Mouse (Mus musculus): ENCODE data around the gene Morc4.

Morc4 gene

GRCm38 (mm10) chrX:139870938-139871791 lies at the start of gene Morc4:
Morc4 (minus strand) TSS chrX:139871677.
- peak; percentile 61 for DNase-seq

DNA sequence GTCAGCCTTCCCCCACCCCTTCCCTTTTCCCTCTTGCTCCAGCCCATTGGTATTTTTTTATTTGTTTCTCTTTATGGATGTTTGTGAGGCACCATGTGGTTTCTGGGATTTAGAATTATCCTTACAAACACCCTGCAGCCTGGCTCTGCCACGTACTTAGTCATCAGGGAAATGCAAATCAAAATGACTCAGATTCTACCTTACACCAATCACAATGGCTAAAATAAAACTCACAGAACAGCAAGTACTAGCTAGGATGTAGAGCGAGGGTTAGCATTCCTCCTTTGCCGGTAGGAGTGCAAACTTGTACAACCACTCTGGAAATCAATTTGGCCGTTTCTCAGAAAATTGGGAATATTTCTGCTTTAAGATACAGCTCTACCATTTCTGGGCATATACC lies 49.1 kb upstream of the Morc4 start:
- DNase-seq: no peak

- DNase-seq: no peak
Observed at GRCm38 (mm10) chrX:139891387-139891786, 19.9 kb upstream of the Morc4 start.

DNA sequence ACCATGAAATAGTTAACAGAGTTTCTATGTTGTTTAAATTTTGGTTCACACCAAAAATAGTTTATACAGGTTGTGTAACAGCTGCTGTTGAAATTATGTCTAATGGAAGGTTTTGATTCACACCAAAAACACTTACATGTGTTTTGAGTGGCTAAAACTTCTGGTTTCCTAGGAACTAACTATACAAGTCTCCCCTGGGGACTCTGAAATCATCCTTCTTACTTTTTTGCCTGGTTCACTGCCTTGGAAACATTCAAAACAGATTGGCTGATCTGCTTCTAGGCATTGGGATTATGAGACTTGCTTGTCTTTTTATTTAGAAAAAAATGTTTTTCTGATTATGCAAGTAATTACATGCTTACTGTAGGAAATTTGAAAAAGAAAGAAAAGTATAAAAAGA lies 11.7 kb upstream of the Morc4 start:
- no peak for DNase-seq

GRCm38 (mm10) chrX:139877936-139878335 lies 6.5 kb upstream of the Morc4 start:
- no peak for DNase-seq

DNA sequence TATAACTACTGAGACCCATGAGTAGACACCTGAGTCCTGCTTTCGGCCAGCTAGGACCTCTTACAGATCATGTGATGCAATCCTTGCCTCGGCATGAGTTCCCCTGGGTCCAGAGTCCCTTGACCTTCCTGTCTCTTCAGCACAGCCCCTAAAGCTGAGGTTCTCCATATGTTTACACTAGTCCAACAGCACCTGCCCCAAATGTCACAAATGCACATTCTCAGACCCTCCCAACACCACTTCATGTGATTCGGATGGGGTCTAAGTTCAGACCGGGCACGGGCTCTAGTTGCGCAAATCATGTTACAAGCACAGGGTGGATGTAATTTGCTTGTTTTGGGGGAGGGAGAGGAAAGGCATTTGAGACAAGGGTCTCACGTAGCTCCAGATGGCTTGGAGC lies 5.6 kb upstream of the Morc4 start:
- peak; percentile 4 for DNase-seq

- DNase-seq: peak; percentile 51
Observed at GRCm38 (mm10) chrX:139870300-139870711, 1.2 kb downstream of the Morc4 start.

DNA sequence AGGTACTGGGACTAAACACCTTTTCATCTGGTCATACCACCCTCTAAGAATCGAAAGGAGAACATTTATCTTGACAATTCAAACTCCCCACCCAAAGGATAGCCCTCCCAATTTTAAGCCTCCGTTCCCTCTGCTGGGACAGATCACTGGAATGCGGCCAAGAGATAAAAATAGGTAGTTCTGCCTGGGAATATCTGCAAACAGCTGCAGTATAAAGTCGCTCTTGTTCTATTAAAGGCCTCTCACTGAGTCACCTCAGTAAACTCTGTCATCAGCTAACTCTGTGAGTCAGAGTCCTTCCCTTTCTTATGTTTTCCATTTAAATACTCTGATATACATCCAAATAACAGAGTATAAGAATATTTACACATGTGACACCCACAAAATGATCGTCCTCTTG lies 12.1 kb downstream of the Morc4 start:
- no peak for DNase-seq

GRCm38 (mm10) chrX:139854795-139855194 lies 16.7 kb downstream of the Morc4 start:
- no peak for DNase-seq

GRCm38 (mm10) chrX:139841091-139841490 lies 30.4 kb downstream of the Morc4 start:
- DNase-seq: no peak

DNA sequence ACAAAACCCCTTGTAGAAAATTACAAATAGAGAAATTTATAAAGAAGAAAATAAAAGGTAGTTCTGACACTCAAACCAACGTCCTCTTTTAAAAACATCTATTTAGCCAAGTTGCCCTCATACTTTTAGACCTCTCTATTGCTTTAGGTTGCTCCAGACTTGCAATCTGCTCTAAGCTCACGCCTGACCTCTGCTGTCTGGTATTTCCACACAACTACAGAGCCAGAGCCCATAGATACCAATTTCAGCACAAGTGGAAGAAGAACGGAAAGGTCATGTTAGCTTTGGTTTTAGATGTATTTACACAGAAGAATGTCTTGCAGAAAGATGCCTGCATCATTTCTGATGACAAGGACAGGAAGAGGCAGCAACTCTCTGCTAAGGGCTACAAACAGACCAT lies 32.4 kb downstream of the Morc4 start:
- DNase-seq: no peak

DNA sequence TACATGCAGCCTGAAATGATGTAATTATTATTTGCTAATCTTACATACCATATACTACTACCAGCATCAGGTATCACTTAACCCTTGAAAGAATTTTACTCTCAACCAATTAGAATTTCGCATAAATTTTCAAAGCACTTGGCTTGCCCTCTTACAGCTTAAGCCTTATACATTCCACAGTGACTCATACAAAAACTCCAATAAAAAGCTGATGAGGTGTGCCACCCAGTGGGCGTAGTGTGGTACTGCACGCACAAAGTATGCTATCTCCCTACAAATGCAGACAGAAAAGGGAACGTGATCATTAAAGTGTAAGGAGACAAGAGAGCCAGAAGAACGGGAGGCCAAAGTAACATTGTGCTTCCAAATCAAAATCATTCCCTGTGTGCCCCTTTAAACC lies 39.0 kb downstream of the Morc4 start:
- DNase-seq: peak; percentile 47

DNA sequence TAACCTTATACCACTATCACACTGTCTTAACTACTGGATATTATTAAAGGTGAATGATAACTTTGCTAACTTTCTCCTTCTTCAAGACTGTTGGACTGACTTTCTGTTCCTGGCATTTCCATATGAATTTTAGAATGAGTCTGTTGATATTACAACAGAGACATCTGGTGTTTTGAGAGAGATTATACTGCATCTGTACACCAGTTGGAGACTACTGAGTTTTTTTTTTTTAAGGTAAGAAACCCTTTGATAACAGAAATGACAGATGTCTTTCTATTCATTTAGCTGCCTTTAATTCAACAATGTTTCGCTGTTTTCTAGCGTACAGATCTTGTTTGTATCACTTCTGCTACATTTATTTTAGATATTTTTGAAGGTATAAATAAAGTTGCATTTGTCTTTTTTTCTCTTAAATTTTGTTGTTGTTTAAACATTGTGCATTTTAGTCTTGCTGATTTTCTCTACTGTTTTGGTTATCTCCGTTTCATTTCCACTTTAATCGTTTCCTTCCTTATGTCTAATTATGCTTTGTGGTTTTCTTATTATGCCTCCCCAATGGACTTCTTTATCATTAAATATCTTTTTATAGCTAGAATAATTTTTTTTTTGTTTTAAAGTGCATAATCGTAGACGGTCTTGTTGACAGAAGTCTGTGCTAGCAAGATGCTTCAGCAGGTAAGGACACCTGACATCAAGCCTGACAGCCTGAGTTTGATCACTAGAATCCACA lies 42.9 kb downstream of the Morc4 start:
- DNase-seq: no peak

- DNase-seq: no peak
Observed at GRCm38 (mm10) chrX:139826926-139827325, 44.6 kb downstream of the Morc4 start.

DNA sequence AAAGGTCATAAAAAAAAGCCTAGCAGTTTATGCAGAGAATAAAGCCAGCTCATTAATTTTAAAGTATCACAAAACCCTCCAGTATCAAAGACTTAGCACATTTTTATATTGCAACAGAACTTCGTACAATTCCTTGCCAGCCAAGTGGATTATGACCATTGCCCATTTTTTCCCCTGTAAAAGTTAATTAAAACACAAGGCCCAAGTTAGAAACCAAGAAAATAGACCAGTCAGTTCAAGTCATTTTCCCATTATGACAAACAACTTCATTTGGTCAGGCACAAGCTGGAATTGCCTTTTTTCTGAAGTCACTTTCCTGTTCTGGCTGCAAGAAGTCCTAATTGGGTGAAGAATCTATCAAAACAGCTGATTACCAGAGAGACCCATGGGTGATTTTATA lies 46.1 kb downstream of the Morc4 start:
- DNase-seq: no peak

DNA sequence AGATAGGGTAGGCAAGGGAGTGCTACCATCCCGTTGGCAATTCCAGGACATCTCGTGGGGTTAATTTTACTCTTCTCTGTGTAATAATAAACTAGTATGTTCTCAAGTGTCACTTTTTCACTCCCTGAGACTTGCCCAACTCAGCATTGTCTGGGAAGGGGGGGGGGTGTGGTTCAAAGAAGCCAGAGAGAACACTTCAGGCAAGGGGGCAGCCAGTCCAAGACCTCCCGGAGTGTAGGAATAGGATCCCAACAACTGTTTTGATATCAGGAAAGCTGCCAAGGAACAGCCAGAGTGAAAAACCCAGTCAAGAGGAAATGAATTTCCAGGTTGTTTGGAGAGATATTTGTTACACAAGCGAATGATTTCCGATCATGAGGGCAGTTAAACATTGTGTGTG lies 56.3 kb downstream of the Morc4 start:
- no peak for DNase-seq

DNA sequence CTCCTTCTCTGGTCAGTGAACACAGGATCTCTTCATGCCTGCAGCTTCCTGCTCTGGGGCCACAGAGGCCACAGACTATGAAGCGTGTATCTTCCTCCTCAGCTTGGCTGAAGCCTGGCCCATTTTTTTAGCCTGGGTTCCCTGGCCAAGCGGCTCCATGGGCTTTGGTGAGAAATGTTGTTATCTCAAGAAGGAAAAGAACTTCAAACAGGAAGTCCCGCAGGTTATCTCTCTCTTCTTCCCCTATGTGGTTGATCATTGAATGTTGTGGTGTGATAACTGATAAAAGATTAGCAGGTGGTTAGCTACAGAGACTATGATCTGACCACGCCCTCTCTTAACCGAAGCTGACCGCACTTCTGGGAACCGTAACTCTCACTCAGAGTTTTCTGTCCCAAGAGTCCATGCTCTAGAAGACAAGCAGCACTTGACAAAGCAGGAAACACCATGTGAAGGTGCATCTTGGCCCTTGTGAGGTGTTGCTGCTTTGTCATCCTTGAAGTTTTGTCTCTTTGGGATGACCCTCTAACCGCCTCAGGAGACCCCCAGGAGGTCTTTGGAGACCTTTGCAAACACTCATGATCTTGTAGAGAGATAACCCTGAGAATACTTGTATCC lies 57.4 kb downstream of the Morc4 start:
- peak; percentile 48 for DNase-seq

DNA sequence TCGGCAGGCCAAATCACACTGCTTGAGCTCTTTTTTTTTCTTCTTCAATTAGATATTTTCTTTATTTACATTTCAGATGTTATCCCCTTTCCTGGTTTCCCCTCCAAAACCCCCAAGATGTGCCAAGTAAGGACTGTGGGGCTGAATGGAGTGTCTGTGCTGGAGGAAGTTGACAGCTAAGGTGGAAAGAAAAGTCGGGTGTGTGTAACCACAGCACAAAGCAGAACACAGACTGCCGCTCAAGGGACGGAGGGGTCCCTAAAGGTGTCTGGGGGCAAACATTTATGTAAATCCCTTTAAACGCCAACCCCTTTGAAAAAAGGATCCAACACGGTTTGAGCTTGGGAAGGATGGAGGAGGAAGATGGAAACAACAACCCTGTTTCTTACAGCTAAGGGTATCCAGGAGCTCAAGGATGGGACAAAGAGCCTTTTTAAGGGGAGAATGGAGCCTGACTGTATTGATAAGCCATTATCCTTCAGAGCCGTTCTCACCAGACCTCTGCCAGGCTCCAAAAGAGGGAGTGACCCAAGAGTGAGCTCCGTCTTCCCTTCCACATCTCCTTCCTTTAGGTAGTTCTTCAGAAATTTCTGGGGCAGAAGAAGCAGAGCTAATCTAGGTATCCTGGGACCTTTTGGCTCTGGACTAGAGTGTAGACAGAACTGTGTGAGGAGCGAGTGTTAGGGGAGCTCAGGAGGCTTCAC lies 58.0 kb downstream of the Morc4 start:
- DNase-seq: peak; percentile 6

GRCm38 (mm10) chrX:139812636-139813298 lies 58.7 kb downstream of the Morc4 start:
- DNase-seq: no peak

DNA sequence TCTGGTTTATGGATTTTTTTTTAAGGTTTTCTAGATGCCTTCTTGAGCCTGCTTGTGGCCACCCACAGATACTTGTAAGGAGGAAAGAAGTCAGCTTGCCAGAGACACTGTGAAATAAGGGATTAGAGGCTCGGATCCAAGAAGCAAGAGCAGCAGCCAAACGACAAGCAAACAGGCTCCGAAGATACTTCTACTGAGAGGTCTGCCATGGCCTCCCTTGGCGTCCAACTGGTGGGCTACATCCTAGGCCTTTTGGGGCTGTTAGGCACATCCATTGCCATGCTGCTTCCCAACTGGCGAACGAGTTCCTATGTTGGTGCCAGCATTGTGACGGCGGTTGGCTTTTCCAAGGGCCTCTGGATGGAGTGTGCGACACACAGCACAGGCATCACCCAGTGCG lies 63.0 kb downstream of the Morc4 start:
- DNase-seq: no peak

DNA sequence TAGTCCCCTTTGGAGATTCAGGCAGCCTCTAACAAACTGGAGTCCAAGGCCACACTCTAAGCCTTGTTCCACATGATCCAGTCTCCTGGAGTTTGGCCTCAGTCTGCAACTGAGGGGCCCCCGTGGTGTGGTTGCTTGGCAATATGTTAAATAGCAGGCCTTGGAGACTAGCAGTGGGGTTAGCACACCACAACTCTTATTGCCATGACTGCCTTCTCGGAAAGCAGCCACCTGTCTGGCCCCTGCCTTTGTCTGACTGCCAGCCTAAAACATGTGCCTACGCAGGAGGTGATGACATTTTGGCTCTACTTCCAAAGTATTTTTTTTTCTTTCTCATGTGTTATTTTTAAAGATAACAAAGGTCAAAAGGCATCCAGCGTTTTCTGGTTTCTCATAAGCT lies 63.4 kb downstream of the Morc4 start:
- DNase-seq: no peak

GRCm38 (mm10) chrX:139807391-139807790 lies 64.1 kb downstream of the Morc4 start:
- DNase-seq: no peak

- DNase-seq: no peak
Observed at GRCm38 (mm10) chrX:139805918-139806317, 65.6 kb downstream of the Morc4 start.

All from liver (tissue).